Comparison of ENCODE assay signal across 11 mouse cellular contexts in the genomic region with DNA sequence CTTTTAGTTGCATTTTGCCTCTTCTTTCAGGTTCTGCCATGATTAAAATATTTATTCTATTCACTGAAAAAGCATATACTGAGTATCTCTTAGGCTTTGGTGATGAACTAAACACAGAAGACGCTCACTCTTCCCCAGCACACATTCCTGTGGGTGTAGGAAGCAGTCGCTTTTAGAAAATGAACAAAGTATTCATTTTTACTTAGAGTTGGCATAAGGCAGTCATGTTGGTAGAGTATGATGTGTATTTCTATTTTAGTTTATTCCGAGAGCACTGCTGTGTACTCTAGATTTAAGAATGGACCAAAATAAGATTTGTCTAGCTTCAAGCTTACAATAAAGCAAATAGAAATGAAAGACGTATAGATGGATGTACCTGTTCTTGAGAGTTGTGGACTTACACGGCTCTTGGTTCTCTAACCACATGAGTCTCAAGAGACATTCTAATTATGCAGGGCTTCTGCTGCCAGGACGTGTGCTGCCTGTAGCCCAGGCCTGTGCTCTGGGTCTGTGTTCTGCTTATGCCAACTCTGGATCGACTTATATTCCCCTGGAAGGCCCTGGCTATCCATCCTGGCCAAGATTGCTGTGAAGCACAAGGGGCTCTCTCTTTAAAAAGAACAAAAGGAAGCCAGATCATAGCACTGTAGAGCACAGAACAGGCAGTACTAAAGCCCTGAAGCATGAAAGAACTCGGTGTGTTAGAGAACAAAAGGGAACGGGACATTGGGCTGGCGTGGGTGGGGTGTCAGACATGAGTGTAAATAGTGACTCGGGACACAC.
DNase-seq lines count a peak whose midpoint lies in the region; ATAC-seq lines count a peak whose summit lies in the region.
"Had no signal": no experiment of that assay in that cellular context is flagged by ENCODE, and none has a peak within 500 bp of the region (broad histone marks: within the 10 kb centered on the region; RNA-seq: fewer than 3 reads in every experiment).

No protein-coding gene starts in this region.

- no peak overlapping the region for H3K9ac ChIP-seq in hindbrain, embryonic 14.5 days
- no peak overlapping the region for H3K9ac ChIP-seq in neural tube, embryonic 11.5 days (ENCODE audit: low read length)
- H3K9ac ChIP-seq in midbrain, embryonic 11.5 days (ENCODE audit: low read length), result no peak overlapping the region
- H3K9ac ChIP-seq: liver, embryonic 15.5 days had no signal

- peak; percentile 62; the same call in 1 of the 2 replicates for ATAC-seq in hindbrain, embryonic 14.5 days (ENCODE audit: low FRiP score)
- no peak for ATAC-seq in neural tube, embryonic 11.5 days (ENCODE audit: insufficient read depth, low FRiP score, low TSS enrichment)
- ATAC-seq in midbrain, embryonic 11.5 days (ENCODE audit: low FRiP score), result no peak

- H3K27me3 ChIP-seq in hindbrain, embryonic 14.5 days (ENCODE audit: control insufficient read depth, insufficient read depth, low read length), result no peaks in the 10 kb centered on the region
- no peaks in the 10 kb centered on the region for H3K27me3 ChIP-seq in hindbrain, embryonic 10.5 days (ENCODE audit: insufficient read depth, poor library complexity, severe bottlenecking)
- no peaks in the 10 kb centered on the region for H3K27me3 ChIP-seq in neural tube, embryonic 11.5 days (ENCODE audit: control insufficient read depth, insufficient read depth, low read length)
- H3K27me3 ChIP-seq in midbrain, embryonic 11.5 days (ENCODE audit: control insufficient read depth, insufficient read depth, low read length), result no peaks in the 10 kb centered on the region
- no peaks in the 10 kb centered on the region for H3K27me3 ChIP-seq in splenic B cell, adult 2 months (ENCODE audit: control insufficient read depth, insufficient read depth, low read length, poor library complexity, severe bottlenecking)
- H3K27me3 ChIP-seq: liver, embryonic 15.5 days had no signal

- no peak overlapping the region for H3K4me2 ChIP-seq in hindbrain, embryonic 14.5 days (replicated peaks)
- H3K4me2 ChIP-seq in neural tube, embryonic 11.5 days (ENCODE audit: low read depth), result no peak overlapping the region
- no peak overlapping the region for H3K4me2 ChIP-seq in midbrain, embryonic 11.5 days
- H3K4me2 ChIP-seq: liver, embryonic 15.5 days had no signal

- H3K4me3 ChIP-seq in hindbrain, embryonic 14.5 days (replicated peaks; ENCODE audit: low read length), result no peak overlapping the region
- H3K4me3 ChIP-seq in hindbrain, embryonic 10.5 days, result no peak overlapping the region
- no peak overlapping the region for H3K4me3 ChIP-seq in neural tube, embryonic 11.5 days (ENCODE audit: low read depth, low read length)
- no peak overlapping the region for H3K4me3 ChIP-seq in midbrain, embryonic 11.5 days (ENCODE audit: low read depth, low read length)
- H3K4me3 ChIP-seq: liver, embryonic 15.5 days had no signal

- H3K36me3 ChIP-seq in hindbrain, embryonic 14.5 days (replicated peaks; ENCODE audit: control insufficient read depth, insufficient read depth), result no peaks in the 10 kb centered on the region
- no peaks in the 10 kb centered on the region for H3K36me3 ChIP-seq in hindbrain, embryonic 10.5 days
- H3K36me3 ChIP-seq in neural tube, embryonic 11.5 days (ENCODE audit: control insufficient read depth, insufficient read depth, low read length), result no peaks in the 10 kb centered on the region
- no peaks in the 10 kb centered on the region for H3K36me3 ChIP-seq in midbrain, embryonic 11.5 days (ENCODE audit: control insufficient read depth, insufficient read depth, low read length)
- H3K36me3 ChIP-seq in splenic B cell, adult 2 months (ENCODE audit: control insufficient read depth, insufficient read depth, low read length, poor library complexity, severe bottlenecking), result no peaks in the 10 kb centered on the region
- H3K36me3 ChIP-seq: liver, embryonic 15.5 days had no signal

- H3K9me3 ChIP-seq in hindbrain, embryonic 14.5 days (ENCODE audit: control insufficient read depth, low read length), result no peaks in the 10 kb centered on the region
- H3K9me3 ChIP-seq in hindbrain, embryonic 10.5 days, result no peaks in the 10 kb centered on the region
- no peaks in the 10 kb centered on the region for H3K9me3 ChIP-seq in neural tube, embryonic 11.5 days (ENCODE audit: control insufficient read depth, low read length)
- H3K9me3 ChIP-seq in midbrain, embryonic 11.5 days (ENCODE audit: control insufficient read depth, low read length), result no peaks in the 10 kb centered on the region
- H3K9me3 ChIP-seq: liver, embryonic 15.5 days had no signal

- DNase-seq in hindbrain, embryonic 14.5 days (ENCODE audit: low spot score), result no peak
- DNase-seq in hindbrain, embryonic 10.5 days (ENCODE audit: low spot score), result no peak
- peak; percentile 19 for DNase-seq in neural tube, embryonic 11.5 days (ENCODE audit: low spot score)
- DNase-seq in neural tube, embryonic 10.5 days (ENCODE audit: extremely low spot score, low spot score), result no peak
- peak; percentile 80 for DNase-seq in midbrain, embryonic 11.5 days (ENCODE audit: low spot score, missing footprints)
- peak; percentile 70 for DNase-seq in splenic B cell, adult 2 months (ENCODE audit: low read depth, low spot score)
- DNase-seq in gastrocnemius, postnatal 4 days (ENCODE audit: low spot score in 2 of 2), result no peak
- DNase-seq: heart, adult 11 months; heart, postnatal 4 days; thymus, postnatal 4 days had no signal

- no peak overlapping the region for H3K27ac ChIP-seq in hindbrain, embryonic 14.5 days
- H3K27ac ChIP-seq in hindbrain, embryonic 10.5 days, result no peak overlapping the region
- no peak overlapping the region for H3K27ac ChIP-seq in neural tube, embryonic 11.5 days (ENCODE audit: low read depth, low read length)
- no peak overlapping the region for H3K27ac ChIP-seq in midbrain, embryonic 11.5 days (ENCODE audit: low read depth, low read length)
- H3K27ac ChIP-seq: liver, embryonic 15.5 days had no signal

- 45% methylated on average over 11 of the region's 11 CpGs for WGBS in hindbrain, embryonic 14.5 days
- 63% methylated on average over 11 of the region's 11 CpGs for WGBS in hindbrain, embryonic 10.5 days
- 59% methylated on average over 11 of the region's 11 CpGs for WGBS in neural tube, embryonic 11.5 days
- WGBS in midbrain, embryonic 11.5 days, result 67% methylated on average over 11 of the region's 11 CpGs

- no peaks in the 10 kb centered on the region for H3K4me1 ChIP-seq in hindbrain, embryonic 14.5 days (replicated peaks; ENCODE audit: control insufficient read depth, insufficient read depth, low read length)
- peaks cover 13% of the 10 kb centered on the region for H3K4me1 ChIP-seq in hindbrain, embryonic 10.5 days (replicated peaks)
- no peaks in the 10 kb centered on the region for H3K4me1 ChIP-seq in neural tube, embryonic 11.5 days (ENCODE audit: control insufficient read depth, insufficient read depth, low read length)
- H3K4me1 ChIP-seq in midbrain, embryonic 11.5 days (ENCODE audit: control insufficient read depth, insufficient read depth, low read length), result peaks cover 3% of the 10 kb centered on the region; the same call in 1 of the 2 replicates

Comparison
In these comparisons a context has a peak if more than half of its experiments do, and no peak if none do; other contexts are left out.
1. DNase-seq: peak in neural tube, embryonic 11.5 days (single experiment), midbrain, embryonic 11.5 days (single experiment) and splenic B cell, adult 2 months (single experiment); none in hindbrain, embryonic 14.5 days (single experiment), hindbrain, embryonic 10.5 days (single experiment), neural tube, embryonic 10.5 days (single experiment) and gastrocnemius, postnatal 4 days (0 of 2).